ENCODE assay signal across 23 mouse cellular contexts in genomic region chr12:84548251-84548650, GRCm38 (mm10). TPM values are rescaled to one million over a fixed set of nuclear protein-coding genes. Genes with fewer than 3 reads are reported as not detected.
DNase-seq lines count a peak whose midpoint lies in the region; ATAC-seq and TF ChIP-seq lines count a peak whose summit lies in the region.
"Had no signal": no experiment of that assay in that cellular context is flagged by ENCODE, and none has a peak within 500 bp of the region (broad histone marks: within the 10 kb centered on the region; RNA-seq: fewer than 3 reads in every experiment).

No protein-coding gene starts in this region.

- no peaks in the 10 kb centered on the region for H3K36me3 ChIP-seq in forebrain, embryonic 12.5 days (replicated peaks)
- H3K36me3 ChIP-seq in forebrain, embryonic 16.5 days (ENCODE audit: control insufficient read depth, insufficient read depth): no peaks in the 10 kb centered on the region
- H3K36me3 ChIP-seq in E14TG2a.4 (ENCODE audit: insufficient read depth, low read length): no peaks in the 10 kb centered on the region
- H3K36me3 ChIP-seq: embryonic facial prominence, embryonic 13.5 days; embryonic facial prominence, embryonic 15.5 days; forebrain, embryonic 10.5 days; forebrain, embryonic 15.5 days had no signal

- WGBS in forebrain, embryonic 12.5 days: 36% methylated on average over 8 of the region's 8 CpGs
- WGBS in forebrain, embryonic 16.5 days: 15% methylated on average over 8 of the region's 8 CpGs

- H3K27me3 ChIP-seq in forebrain, embryonic 12.5 days: peaks cover 13% of the 10 kb centered on the region; the same call in 1 of the 2 replicates
- H3K27me3 ChIP-seq in forebrain, embryonic 16.5 days (replicated peaks; ENCODE audit: control insufficient read depth, insufficient read depth, low read length): no peaks in the 10 kb centered on the region
- 0 out of 2 replicates have a peak, but pooled peaks cover 3% of the 10 kb centered on the region for H3K27me3 ChIP-seq in E14TG2a.4 (ENCODE audit: insufficient read depth, low read length)
- H3K27me3 ChIP-seq: CH12.LX; embryonic facial prominence, embryonic 13.5 days; embryonic facial prominence, embryonic 15.5 days; forebrain, embryonic 15.5 days had no signal

- H3K9ac ChIP-seq in forebrain, embryonic 12.5 days: no peak overlapping the region
- H3K9ac ChIP-seq in forebrain, embryonic 16.5 days (replicated peaks; ENCODE audit: low read depth, low read length): no peak overlapping the region
- H3K9ac ChIP-seq: embryonic facial prominence, embryonic 13.5 days; embryonic facial prominence, embryonic 15.5 days; forebrain, embryonic 13.5 days; forebrain, embryonic 15.5 days had no signal

- H3K4me2 ChIP-seq in forebrain, embryonic 12.5 days: no peak overlapping the region
- H3K4me2 ChIP-seq in forebrain, embryonic 16.5 days (ENCODE audit: low read length): no peak overlapping the region
- H3K4me2 ChIP-seq: embryonic facial prominence, embryonic 13.5 days; embryonic facial prominence, embryonic 15.5 days; forebrain, embryonic 13.5 days; forebrain, embryonic 15.5 days had no signal

- peaks cover 4% of the 10 kb centered on the region; the same call in 1 of the 2 replicates for H3K4me1 ChIP-seq in forebrain, embryonic 12.5 days
- H3K4me1 ChIP-seq in forebrain, embryonic 16.5 days (replicated peaks; ENCODE audit: control insufficient read depth, insufficient read depth, low read length): peaks cover 4% of the 10 kb centered on the region; the same call in 1 of the 2 replicates
- H3K4me1 ChIP-seq in E14TG2a.4 (replicated peaks; ENCODE audit: low read depth, low read length): peaks cover 50% of the 10 kb centered on the region
- H3K4me1 ChIP-seq: embryonic facial prominence, embryonic 15.5 days had no signal

- H3K4me3 ChIP-seq in forebrain, embryonic 12.5 days (replicated peaks): no peak overlapping the region
- no peak overlapping the region for H3K4me3 ChIP-seq in forebrain, embryonic 16.5 days (replicated peaks; ENCODE audit: low read length)
- H3K4me3 ChIP-seq in E14TG2a.4 (replicated peaks; ENCODE audit: low read length): 0 out of 2 replicates have a peak overlapping the region, but pooled peaks have one; percentile 3
- H3K4me3 ChIP-seq: embryonic facial prominence, embryonic 13.5 days; embryonic facial prominence, embryonic 15.5 days; erythroblast, embryonic 14.5 days; forebrain, embryonic 10.5 days; forebrain, embryonic 13.5 days; forebrain, embryonic 15.5 days had no signal

- peak overlapping the region; percentile 43; the same call in 1 of the 2 replicates for H3K27ac ChIP-seq in forebrain, embryonic 12.5 days
- H3K27ac ChIP-seq in forebrain, embryonic 16.5 days (ENCODE audit: low read length): no peak overlapping the region
- H3K27ac ChIP-seq: embryonic facial prominence, embryonic 13.5 days; embryonic facial prominence, embryonic 15.5 days; forebrain, embryonic 13.5 days; forebrain, embryonic 15.5 days had no signal

- TF ChIP-seq CTCF in E14TG2a.4 (conservative IDR thresholded peaks at IDR 0.05; ENCODE audit: low read length): no peak

- DNase-seq in retina, embryonic 14.5 days (ENCODE audit: low spot score): peak; percentile 50
- no peak for DNase-seq in spleen, postnatal 4 days (ENCODE audit: low spot score in 2 of 2)
- no peak for DNase-seq in urinary bladder, postnatal 14 days (ENCODE audit: low spot score)
- DNase-seq: adrenal gland, adult 2 months; adrenal gland, postnatal 10 days; adrenal gland, postnatal 25 days; B cell, adult 2 months; cerebellum, adult 11-12 months; cerebellum, adult 2 months; cerebellum, adult 9-10 months; cerebellum, postnatal 25 days; embryo, embryonic 11 days had no signal

- ATAC-seq in forebrain, embryonic 12.5 days (ENCODE audit: low FRiP score): no peak
- ATAC-seq in forebrain, embryonic 16.5 days: no peak
- ATAC-seq: CD4-positive, CD25-positive, alpha-beta regulatory T cell, adult 4 months; forebrain, embryonic 13.5 days; forebrain, embryonic 15.5 days had no signal

- no peaks in the 10 kb centered on the region for H3K9me3 ChIP-seq in forebrain, embryonic 12.5 days
- H3K9me3 ChIP-seq in forebrain, embryonic 16.5 days (ENCODE audit: control insufficient read depth, low read length): no peaks in the 10 kb centered on the region
- no peaks in the 10 kb centered on the region for H3K9me3 ChIP-seq in E14TG2a.4 (ENCODE audit: low read length)
- H3K9me3 ChIP-seq: embryonic facial prominence, embryonic 13.5 days; embryonic facial prominence, embryonic 15.5 days; forebrain, embryonic 10.5 days; forebrain, embryonic 13.5 days; forebrain, embryonic 15.5 days had no signal

RNA-seq across cellular contexts. Expression of gene Vsx2, which starts 21.3 kb away (rescaled TPM):
- polyA plus RNA-seq in forebrain, embryonic 12.5 days (2016; fragmentation: Nextera tagmentation; extraction: Ambion mirVana): 0.08 and 0.37 TPM in 2 replicates
- 0.06 and 0.10 TPM in 2 replicates for polyA plus RNA-seq in forebrain, embryonic 16.5 days (2015; fragmentation: Nextera tagmentation; extraction: Ambion mirVana)
- polyA plus RNA-seq: adrenal gland, adult 2 months; CD4-positive, CD25-positive, alpha-beta regulatory T cell, adult 4 months; erythroblast, embryonic 14.5 days; forebrain, embryonic 13.5 days had no signal
